Mouse (Mus musculus): ENCODE data around the gene Cpsf6.

- TF ChIP-seq CTCF (IDR thresholded peaks at IDR 0.05; ENCODE audit: borderline replicate concordance, extremely low read depth, insufficient read depth, insufficient read length), result no peak
- TF ChIP-seq POLR2A (IDR thresholded peaks at IDR 0.05; ENCODE audit: borderline replicate concordance, extremely low read depth, insufficient read depth, insufficient read length, poor library complexity, severe bottlenecking), result no peak
Measured at GRCm38 (mm10) chr10:117389904-117390875, 10.4 kb upstream of the Cpsf6 start.
